Mouse (Mus musculus) stomach, postnatal 0 days (tissue): Measurements from ENCODE around the gene Elmo1.

Source experiments
- CTCF ChIP-seq: IDR thresholded peaks from 2 replicates; pipeline ENCODE4 v1.5.1; 2016; ENCODE audit warnings: antibody characterized with exemption, low read depth, mild to moderate bottlenecking, moderate library complexity
- EP300 ChIP-seq: optimal IDR thresholded peaks from 2 replicates; pipeline ENCODE3; 2016; ENCODE audit warnings: antibody characterized with exemption

DNA sequence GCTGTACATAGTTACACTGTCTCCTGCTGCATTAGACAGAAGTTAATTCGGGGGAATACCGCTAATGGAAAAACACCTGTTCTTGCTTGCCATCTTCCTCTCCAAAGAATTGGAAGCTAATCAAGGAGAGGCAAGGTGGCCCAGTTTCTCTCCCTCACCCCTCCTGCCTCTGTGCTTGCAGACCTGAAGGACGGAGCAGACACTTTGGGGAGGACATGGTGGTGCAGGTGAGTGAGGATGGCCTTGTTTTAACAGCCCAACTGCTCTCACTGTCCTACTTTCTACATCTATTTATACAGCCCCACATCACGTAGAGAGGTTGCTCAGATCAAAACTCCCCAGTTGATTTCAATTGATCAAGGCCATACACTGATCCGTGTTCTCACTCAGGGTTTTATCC lies 529.5 kb downstream of the Elmo1 start:
- TF ChIP-seq CTCF (no peak), EP300 (no peak)
